Mouse (Mus musculus) G1E (cell line): ENCODE results near the gene Olfr1392. TPM values are rescaled to one million over a fixed set of nuclear protein-coding genes. Genes with fewer than 3 reads are reported as not detected.

Source experiments
- ATAC-seq: 2 replicates; pipeline ENCODE4 v1.8.0; 2016; ENCODE audit warnings: mild to moderate bottlenecking; ENCODE audit not compliant: insufficient number of reproducible peaks, poor library complexity, low FRiP score, severe bottlenecking; ENCODE audit errors: extremely low read depth
- DNase-seq: peaks from one replicate; pipeline ENCODE4 v3.0.0; 2012; ENCODE audit warnings: low spot score
- H3K27me3 ChIP-seq: 2 replicates; pipeline ENCODE4 v1.6.1; 2012; ENCODE audit warnings: mild to moderate bottlenecking, low read length, inconsistent platforms; ENCODE audit not compliant: insufficient read depth
- H3K36me3 ChIP-seq: replicated peaks from 2 replicates; pipeline ENCODE3; 2012; ENCODE audit warnings: mild to moderate bottlenecking, inconsistent platforms
- H3K4me1 ChIP-seq: 2 replicates; pipeline ENCODE4 v1.6.1; 2012; ENCODE audit warnings: low read depth, low read length, inconsistent platforms, mixed read lengths; ENCODE audit not compliant: insufficient read depth
- H3K4me3 ChIP-seq: 2 replicates; pipeline ENCODE4 v1.5.1; 2012; ENCODE audit warnings: low read depth, mild to moderate bottlenecking, inconsistent platforms, low read length, moderate library complexity, mixed read lengths
- H3K9me3 ChIP-seq: replicated peaks from 2 replicates; pipeline ENCODE4 v1.6.1; 2012; ENCODE audit warnings: inconsistent platforms
- CTCF ChIP-seq: IDR thresholded peaks from 2 replicates; pipeline ENCODE4 v1.5.1; 2012; ENCODE audit warnings: low read depth, low read length, inconsistent platforms, mixed read lengths
- GATA1 ChIP-seq: IDR thresholded peaks from 2 replicates; pipeline ENCODE4 v1.6.1; 2012; ENCODE audit warnings: borderline replicate concordance, low read length, inconsistent platforms, mixed read lengths
- GATA2 ChIP-seq: IDR thresholded peaks from 2 replicates; pipeline ENCODE4 v1.6.1; 2012; ENCODE audit warnings: low read depth, low read length, inconsistent platforms, borderline replicate concordance
- POLR2AphosphoS5 ChIP-seq: IDR thresholded peaks from 2 replicates; pipeline ENCODE4 v1.6.1; 2012; ENCODE audit warnings: low read depth, low read length, inconsistent platforms; ENCODE audit not compliant: insufficient replicate concordance
- TAL1 ChIP-seq: conservative IDR thresholded peaks from 2 replicates; pipeline ENCODE4 v1.6.1; 2012; ENCODE audit warnings: low read depth, low read length, inconsistent platforms, mixed read lengths
- polyA plus RNA-seq: library from polyadenylated mRNA; stranded (reverse); fragments of >175 nt; gene quantifications from 2 replicates; pipeline ENCODE4 v1.2.3, GENCODE M21; 2012
- total RNA-seq, 2 experiments: library from RNA; stranded (forward) in 1 of 2; stranded (reverse) in 1 of 2; fragments of 200-1000 nt in 1 of 2; fragments of >200 nt in 1 of 2; fragmentation: Nextera tagmentation in 1 of 2; gene quantifications; 2 replicates each; pipeline ENCODE4 v1.2.3; 2014 to 2017

Gene Olfr1392
- total and polyA plus RNA-seq, 3 experiments = 0.11 TPM; not detected in 2

- TF ChIP-seq POLR2AphosphoS5 (no peak), CTCF (no peak), GATA1 (no peak), TAL1 (no peak), GATA2 (no peak)
Observed at GRCm38 (mm10) chr11:49334888-49335287, 49.8 kb downstream of the Olfr1392 start, which contains the start of gene Olfr1390. TSS of gene Olfr1390 (plus strand) at chr11:49335188.

GRCm38 (mm10) chr11:49337150-49337832 lies 52.2 kb downstream of the Olfr1392 start:
- TF ChIP-seq CTCF (no peak), GATA2 (no peak), TAL1 (no peak), POLR2AphosphoS5 (no peak), GATA1 (no peak)
- no peak for ATAC-seq
- no peaks in the 10 kb centered on the region for H3K9me3 ChIP-seq
- H3K27me3 ChIP-seq = no peaks in the 10 kb centered on the region
- no peaks in the 10 kb centered on the region for H3K4me1 ChIP-seq
- H3K36me3 ChIP-seq = no peaks in the 10 kb centered on the region
- H3K4me3 ChIP-seq = no peak overlapping the region
- no peak for DNase-seq

More at GRCm38 (mm10) chr11:49334888-49335287, 49.8 kb downstream of the Olfr1392 start, which contains the start of gene Olfr1390:
- H3K4me1 ChIP-seq = no peaks in the 10 kb centered on the region
- H3K36me3 ChIP-seq = no peaks in the 10 kb centered on the region
- DNase-seq (no peak), ATAC-seq (no peak)
- no peaks in the 10 kb centered on the region for H3K9me3 ChIP-seq
- no peaks in the 10 kb centered on the region for H3K27me3 ChIP-seq
- H3K4me3 ChIP-seq = no peak within 1 kb of the TSS

Other genes with a start within 250 kb of the Olfr1392 start
Only the 20 nearest of the 21 such genes appear.
- gene 9930111J21Rik2, start 234.0 kb upstream of the Olfr1392 start, total RNA-seq (2014; fragmentation: Nextera tagmentation) = 4.6 and 7.8 TPM in 2 replicates
- 2.9 and 4.1 TPM in 2 replicates for gene 9930111J21Rik2, start 234.0 kb upstream of the Olfr1392 start, total RNA-seq (2017)
- 0.04 and 0.07 TPM in 2 replicates for gene 9930111J21Rik2, start 234.0 kb upstream of the Olfr1392 start, polyA plus RNA-seq
- gene Tgtp2, start 221.1 kb upstream of the Olfr1392 start, total RNA-seq (2014; fragmentation: Nextera tagmentation) = 8.3 and 10.0 TPM in 2 replicates
- gene Tgtp2, start 221.1 kb upstream of the Olfr1392 start, total RNA-seq (2017) = 23.1 and 25.2 TPM in 2 replicates
- gene Tgtp2, start 221.1 kb upstream of the Olfr1392 start, polyA plus RNA-seq = 0.20 and 0.26 TPM in 2 replicates
- gene Ifi47, start 208.7 kb upstream of the Olfr1392 start, total RNA-seq (2014; fragmentation: Nextera tagmentation) = 16.5 and 25.1 TPM in 2 replicates
- 31.6 and 32.2 TPM in 2 replicates for gene Ifi47, start 208.7 kb upstream of the Olfr1392 start, total RNA-seq (2017)
- gene Ifi47, start 208.7 kb upstream of the Olfr1392 start, polyA plus RNA-seq = 0.81 and 0.99 TPM in 2 replicates
- gene Olfr1396, start 170.4 kb upstream of the Olfr1392 start, total RNA-seq (2014; fragmentation: Nextera tagmentation) = not detected in 2 replicates
- gene Olfr1396, start 170.4 kb upstream of the Olfr1392 start, total RNA-seq (2017) = 0.06 and 0.11 TPM in 2 replicates
- not detected in 2 replicates for gene Olfr1396, start 170.4 kb upstream of the Olfr1392 start, polyA plus RNA-seq
- gene Olfr1395, start 143.0 kb upstream of the Olfr1392 start, total RNA-seq (2014; fragmentation: Nextera tagmentation) = not detected in 2 replicates
- 0.06 and 0.16 TPM in 2 replicates for gene Olfr1395, start 143.0 kb upstream of the Olfr1392 start, total RNA-seq (2017)
- gene Olfr1395, start 143.0 kb upstream of the Olfr1392 start, polyA plus RNA-seq = not detected in 2 replicates
- not detected in 2 replicates for gene Olfr1394, start 130.9 kb upstream of the Olfr1392 start, total RNA-seq (2014; fragmentation: Nextera tagmentation)
- 0.16 and 0.17 TPM in 2 replicates for gene Olfr1394, start 130.9 kb upstream of the Olfr1392 start, total RNA-seq (2017)
- not detected in 2 replicates for gene Olfr1394, start 130.9 kb upstream of the Olfr1392 start, polyA plus RNA-seq
- not detected in 2 replicates for gene Btnl9, start 98.1 kb upstream of the Olfr1392 start, total RNA-seq (2014; fragmentation: Nextera tagmentation)
- 0.17 and 0.22 TPM in 2 replicates for gene Btnl9, start 98.1 kb upstream of the Olfr1392 start, total RNA-seq (2017)
- gene Btnl9, start 98.1 kb upstream of the Olfr1392 start, polyA plus RNA-seq = not detected in 2 replicates
- gene Zfp62, start 82.0 kb upstream of the Olfr1392 start, total RNA-seq (2014; fragmentation: Nextera tagmentation) = 143 and 160 TPM in 2 replicates
- 72.7 and 78.2 TPM in 2 replicates for gene Zfp62, start 82.0 kb upstream of the Olfr1392 start, total RNA-seq (2017)
- 6.5 and 13.3 TPM in 2 replicates for gene Zfp62, start 82.0 kb upstream of the Olfr1392 start, polyA plus RNA-seq
- gene Mgat1, start 41.1 kb upstream of the Olfr1392 start, total RNA-seq (2014; fragmentation: Nextera tagmentation) = 18.2 and 20.0 TPM in 2 replicates
- gene Mgat1, start 41.1 kb upstream of the Olfr1392 start, total RNA-seq (2017) = 26.1 and 28.9 TPM in 2 replicates
- gene Mgat1, start 41.1 kb upstream of the Olfr1392 start, polyA plus RNA-seq = 34.8 and 36.9 TPM in 2 replicates
- gene Olfr1393, start 7.0 kb upstream of the Olfr1392 start, total RNA-seq (2014; fragmentation: Nextera tagmentation) = not detected in 2 replicates
- 0.35 and 0.55 TPM in 2 replicates for gene Olfr1393, start 7.0 kb upstream of the Olfr1392 start, total RNA-seq (2017)
- gene Olfr1393, start 7.0 kb upstream of the Olfr1392 start, polyA plus RNA-seq = not detected in 2 replicates
- gene Olfr10, start 19.5 kb downstream of the Olfr1392 start, total RNA-seq (2014; fragmentation: Nextera tagmentation) = not detected in 2 replicates
- 0.11 TPM in 1 of 2 replicates, not detected in the other for gene Olfr10, start 19.5 kb downstream of the Olfr1392 start, total RNA-seq (2017)
- not detected in 2 replicates for gene Olfr10, start 19.5 kb downstream of the Olfr1392 start, polyA plus RNA-seq
- not detected in 2 replicates for gene Olfr1391, start 37.5 kb downstream of the Olfr1392 start, total RNA-seq (2014; fragmentation: Nextera tagmentation)
- gene Olfr1391, start 37.5 kb downstream of the Olfr1392 start, total RNA-seq (2017) = 0.16 TPM in 1 of 2 replicates, not detected in the other
- not detected in 2 replicates for gene Olfr1391, start 37.5 kb downstream of the Olfr1392 start, polyA plus RNA-seq
- gene Olfr1390, start 49.9 kb downstream of the Olfr1392 start, total RNA-seq (2014; fragmentation: Nextera tagmentation) = not detected in 2 replicates
- gene Olfr1390, start 49.9 kb downstream of the Olfr1392 start, total RNA-seq (2017) = 0.12 and 0.22 TPM in 2 replicates
- not detected in 2 replicates for gene Olfr1390, start 49.9 kb downstream of the Olfr1392 start, polyA plus RNA-seq
- not detected in 2 replicates for gene Olfr1389, start 137.8 kb downstream of the Olfr1392 start, total RNA-seq (2014; fragmentation: Nextera tagmentation)
- gene Olfr1389, start 137.8 kb downstream of the Olfr1392 start, total RNA-seq (2017) = 0.12 and 0.22 TPM in 2 replicates
- not detected in 2 replicates for gene Olfr1389, start 137.8 kb downstream of the Olfr1392 start, polyA plus RNA-seq
- 0.87 and 0.98 TPM in 2 replicates for gene Olfr1388, start 151.3 kb downstream of the Olfr1392 start, total RNA-seq (2014; fragmentation: Nextera tagmentation)
- gene Olfr1388, start 151.3 kb downstream of the Olfr1392 start, total RNA-seq (2017) = 0.60 and 1.2 TPM in 2 replicates
- 0.04 and 0.12 TPM in 2 replicates for gene Olfr1388, start 151.3 kb downstream of the Olfr1392 start, polyA plus RNA-seq
- gene Olfr1387, start 170.1 kb downstream of the Olfr1392 start, total RNA-seq (2014; fragmentation: Nextera tagmentation) = not detected in 2 replicates
- gene Olfr1387, start 170.1 kb downstream of the Olfr1392 start, total RNA-seq (2017) = 0.05 and 0.46 TPM in 2 replicates
- not detected in 2 replicates for gene Olfr1387, start 170.1 kb downstream of the Olfr1392 start, polyA plus RNA-seq
- not detected in 2 replicates for gene Olfr1386, start 179.8 kb downstream of the Olfr1392 start, total RNA-seq (2014; fragmentation: Nextera tagmentation)
- gene Olfr1386, start 179.8 kb downstream of the Olfr1392 start, total RNA-seq (2017) = 0.22 and 0.23 TPM in 2 replicates
- gene Olfr1386, start 179.8 kb downstream of the Olfr1392 start, polyA plus RNA-seq = not detected in 2 replicates
- not detected in 2 replicates for gene Olfr1385, start 203.8 kb downstream of the Olfr1392 start, total RNA-seq (2014; fragmentation: Nextera tagmentation)
- 0.22 and 0.35 TPM in 2 replicates for gene Olfr1385, start 203.8 kb downstream of the Olfr1392 start, total RNA-seq (2017)
- gene Olfr1385, start 203.8 kb downstream of the Olfr1392 start, polyA plus RNA-seq = not detected in 2 replicates
- not detected in 2 replicates for gene Olfr1384, start 221.4 kb downstream of the Olfr1392 start, total RNA-seq (2014; fragmentation: Nextera tagmentation)
- gene Olfr1384, start 221.4 kb downstream of the Olfr1392 start, total RNA-seq (2017) = 0.05 and 0.06 TPM in 2 replicates
- not detected in 2 replicates for gene Olfr1384, start 221.4 kb downstream of the Olfr1392 start, polyA plus RNA-seq
- not detected in 2 replicates for gene Olfr1383, start 234.4 kb downstream of the Olfr1392 start, total RNA-seq (2014; fragmentation: Nextera tagmentation)
- gene Olfr1383, start 234.4 kb downstream of the Olfr1392 start, total RNA-seq (2017) = 0.06 and 0.27 TPM in 2 replicates
- not detected in 2 replicates for gene Olfr1383, start 234.4 kb downstream of the Olfr1392 start, polyA plus RNA-seq